Mouse (Mus musculus) NIH3T3 (cell line): ENCODE measurements at regions not wholly inside any gene's neighbourhood (a gene's known extent, or its start where the extent isn't known, plus 50 kb on each side); places are given as distances from the start of the nearest gene placed in this dataset.

Experiments used
- DNase-seq: peaks from one replicate; pipeline ENCODE4 v3.0.0-alpha.2; 2012; ENCODE audit warnings: low read depth

DNA sequence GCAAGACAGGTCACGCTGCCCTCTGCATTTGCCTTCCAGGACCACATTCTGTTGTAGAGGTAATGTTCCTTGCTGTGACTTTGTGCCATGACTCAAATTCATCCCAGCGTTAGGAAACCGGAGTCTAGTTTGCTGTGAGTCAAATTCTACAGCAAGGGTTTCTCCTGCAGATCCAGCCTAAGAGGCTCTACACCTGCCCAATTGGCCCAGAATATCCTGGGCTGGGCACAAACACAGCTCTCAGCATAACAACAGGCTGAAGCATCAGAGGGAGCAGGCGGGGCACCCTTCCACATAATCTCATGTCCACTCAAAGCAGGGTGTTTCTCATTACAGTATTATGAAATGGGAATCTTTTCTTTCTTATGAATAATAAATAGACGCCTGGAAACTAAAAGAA is 220.2 kb upstream of the Pard3b start:
- DNase-seq = no peak

DNA sequence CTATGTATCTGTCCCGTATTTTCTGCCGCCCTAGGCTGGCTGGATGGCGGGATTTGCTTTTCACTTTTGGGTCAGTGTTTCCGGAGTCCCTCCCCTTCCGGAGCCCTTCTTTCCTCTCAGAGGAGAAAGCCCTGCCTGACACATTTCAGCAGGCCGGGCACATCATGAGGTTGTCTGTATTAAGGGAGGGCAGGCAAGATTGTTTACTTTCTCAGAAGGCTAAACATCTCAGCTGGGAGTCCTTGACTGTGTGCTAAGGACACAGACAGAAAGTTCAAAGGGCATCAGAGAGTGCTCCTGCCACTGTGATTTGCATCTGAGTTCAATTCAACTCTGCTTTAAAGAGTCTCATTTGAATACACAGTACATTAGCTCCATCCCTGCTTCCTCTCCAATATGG is 218.8 kb upstream of the Pard3b start:
- no peak for DNase-seq

DNA sequence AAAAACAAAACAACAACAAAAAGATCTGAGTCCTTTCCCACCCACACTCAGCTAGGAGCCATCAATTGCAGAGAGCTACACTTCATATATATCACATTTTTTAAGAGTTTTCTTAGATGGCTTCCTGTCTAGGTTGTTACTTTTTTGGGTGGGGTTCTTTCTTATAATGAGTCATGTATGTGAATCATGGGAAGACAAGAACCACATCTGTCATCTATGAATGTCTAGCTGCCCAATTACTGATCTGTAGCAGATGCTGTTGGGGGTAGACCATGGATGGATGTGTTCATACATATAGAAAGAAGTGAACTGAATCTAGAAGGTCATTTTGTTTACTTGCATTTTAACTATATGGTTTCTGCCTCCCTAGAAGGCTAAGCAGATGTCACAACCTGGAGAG is 215.4 kb upstream of the Pard3b start:
- no peak for DNase-seq

DNA sequence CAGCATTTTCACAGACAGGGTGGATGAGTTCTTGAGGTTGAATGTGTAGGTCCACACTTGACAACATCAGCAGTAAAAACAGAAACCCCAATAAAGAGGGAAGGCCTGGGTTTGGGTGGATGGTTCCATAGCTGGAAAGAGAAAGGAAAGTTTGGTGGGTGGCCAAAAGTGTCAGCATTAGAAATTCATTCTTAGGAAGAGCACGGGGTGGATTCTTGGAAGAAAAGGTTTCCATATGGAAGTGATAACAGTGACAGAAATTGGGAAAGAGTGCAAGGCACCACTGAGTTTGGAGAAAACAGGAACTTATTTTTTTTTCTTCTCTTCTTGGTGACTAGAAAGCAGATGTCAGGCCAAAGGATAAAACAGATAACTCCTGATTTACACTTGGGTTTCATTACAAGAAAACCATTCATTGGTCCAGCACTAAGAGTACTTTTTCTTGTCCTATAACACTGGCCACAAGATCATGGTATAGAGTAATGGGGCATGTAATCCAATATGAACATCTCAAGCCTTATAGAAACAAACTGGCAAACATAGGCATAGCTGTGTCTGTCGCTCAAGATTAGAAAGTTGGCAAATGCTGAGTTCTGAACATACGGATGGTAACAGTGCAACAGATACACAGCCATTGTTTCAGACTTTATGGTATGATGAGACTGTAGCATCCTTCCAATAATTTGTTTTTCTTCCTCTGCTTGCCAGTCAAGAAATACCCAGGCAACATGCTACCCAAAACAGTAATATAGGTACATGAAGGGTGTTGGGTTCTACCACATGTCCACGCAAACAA is 209.7 kb upstream of the Pard3b start:
- DNase-seq = no peak

DNA sequence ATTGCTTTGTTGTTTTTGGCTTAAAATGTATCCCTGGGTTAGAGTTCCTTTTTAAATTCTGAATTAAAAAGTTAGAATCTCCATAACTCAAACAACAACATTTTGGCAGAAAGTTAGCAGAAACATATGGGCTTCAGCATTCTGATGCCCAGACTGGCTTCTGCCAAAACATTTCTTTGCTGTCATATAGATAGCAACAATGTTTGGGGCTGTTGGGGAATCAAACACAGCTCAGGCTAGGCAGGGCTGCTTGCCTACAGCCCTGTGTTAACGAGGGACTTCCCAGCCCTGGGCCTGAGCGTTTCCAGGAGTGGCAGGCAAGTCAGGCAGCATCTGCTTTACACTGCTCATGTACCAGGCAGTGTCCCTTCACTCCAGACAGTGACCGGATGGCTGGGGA is 201.0 kb upstream of the Pard3b start:
- DNase-seq = no peak

DNA sequence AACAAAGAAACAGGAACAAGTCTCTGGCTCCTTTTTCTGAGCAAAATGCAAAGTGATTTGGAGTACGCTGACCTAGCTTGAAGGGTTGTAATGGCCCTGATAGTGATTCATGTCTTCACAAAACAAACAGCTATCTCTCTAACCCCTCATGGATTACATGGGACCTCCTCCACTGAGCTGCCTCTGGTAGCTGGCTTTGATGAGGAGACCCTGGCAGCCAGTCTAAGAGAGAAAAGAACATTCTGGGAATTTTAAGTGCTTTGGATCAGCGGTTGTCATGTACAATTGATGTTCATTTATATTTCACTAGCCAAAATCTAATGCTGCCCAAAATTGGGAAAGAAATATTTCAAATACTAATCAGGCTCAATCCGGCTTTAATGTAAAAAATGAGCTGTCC is 177.2 kb upstream of the Pard3b start:
- DNase-seq = no peak

DNA sequence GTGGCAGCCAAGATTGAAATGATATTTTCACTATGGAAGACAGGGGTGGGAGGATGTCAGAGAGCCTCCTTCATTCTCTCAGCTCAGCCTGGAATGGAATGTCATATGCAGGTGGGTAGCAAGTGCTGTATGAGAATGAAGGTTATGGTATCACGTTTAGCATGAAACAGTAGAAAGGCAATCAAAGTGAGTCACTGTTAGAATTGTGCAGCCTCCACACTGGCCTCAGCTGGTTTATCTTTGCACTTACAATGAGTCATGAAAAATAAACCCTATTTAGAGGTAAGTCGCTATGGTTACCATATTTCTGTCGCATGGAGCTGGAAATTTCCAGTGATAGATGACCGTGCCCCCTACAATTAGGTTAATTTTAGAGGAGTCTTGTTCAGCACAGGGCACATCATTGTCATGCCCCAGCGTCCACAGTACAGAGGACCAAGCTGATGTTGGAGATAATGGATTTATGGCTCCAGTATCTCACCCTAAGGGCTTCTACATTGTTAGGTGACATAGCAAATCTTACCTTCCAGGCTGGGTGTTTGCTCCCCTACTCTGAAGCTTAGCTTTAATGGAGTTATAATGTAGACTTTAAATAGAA is 167.9 kb upstream of the Pard3b start:
- no peak for DNase-seq

DNA sequence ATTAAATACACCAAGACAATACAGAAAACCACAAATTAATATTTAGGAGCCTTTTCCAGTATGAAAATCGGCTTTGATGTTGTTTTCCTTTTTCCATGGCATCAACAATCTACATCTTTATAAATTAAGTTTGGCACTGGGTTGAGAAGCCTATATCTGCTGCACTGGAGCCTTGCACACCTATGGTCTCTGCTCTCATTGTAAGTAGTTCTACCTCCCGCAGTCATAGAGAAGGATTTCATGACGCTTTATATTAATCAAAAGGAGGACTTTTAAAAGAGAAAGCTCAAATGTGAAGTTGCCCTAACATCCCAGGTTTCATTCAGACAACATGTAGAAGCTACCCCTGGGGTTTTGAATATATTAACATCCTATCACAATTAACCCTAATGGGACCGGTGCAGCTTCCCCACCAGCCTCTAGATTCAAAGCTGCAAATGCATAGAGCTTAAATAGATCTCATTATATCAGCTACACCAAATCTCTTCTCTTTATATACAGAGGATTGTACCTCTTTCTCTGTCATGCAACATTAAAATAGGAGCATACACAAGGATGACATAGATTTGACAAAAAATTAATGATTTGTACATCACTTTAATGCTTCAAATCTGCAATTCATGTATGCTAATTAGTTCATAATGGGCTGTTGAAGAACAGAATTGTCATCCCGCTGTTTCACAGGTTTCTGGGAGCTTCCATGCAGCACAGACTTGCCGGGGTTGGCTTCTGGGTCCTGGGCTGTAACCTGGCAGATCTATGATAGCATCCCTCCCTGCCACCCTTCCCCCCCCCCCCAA is 166.6 kb upstream of the Pard3b start:
- DNase-seq = no peak

DNA sequence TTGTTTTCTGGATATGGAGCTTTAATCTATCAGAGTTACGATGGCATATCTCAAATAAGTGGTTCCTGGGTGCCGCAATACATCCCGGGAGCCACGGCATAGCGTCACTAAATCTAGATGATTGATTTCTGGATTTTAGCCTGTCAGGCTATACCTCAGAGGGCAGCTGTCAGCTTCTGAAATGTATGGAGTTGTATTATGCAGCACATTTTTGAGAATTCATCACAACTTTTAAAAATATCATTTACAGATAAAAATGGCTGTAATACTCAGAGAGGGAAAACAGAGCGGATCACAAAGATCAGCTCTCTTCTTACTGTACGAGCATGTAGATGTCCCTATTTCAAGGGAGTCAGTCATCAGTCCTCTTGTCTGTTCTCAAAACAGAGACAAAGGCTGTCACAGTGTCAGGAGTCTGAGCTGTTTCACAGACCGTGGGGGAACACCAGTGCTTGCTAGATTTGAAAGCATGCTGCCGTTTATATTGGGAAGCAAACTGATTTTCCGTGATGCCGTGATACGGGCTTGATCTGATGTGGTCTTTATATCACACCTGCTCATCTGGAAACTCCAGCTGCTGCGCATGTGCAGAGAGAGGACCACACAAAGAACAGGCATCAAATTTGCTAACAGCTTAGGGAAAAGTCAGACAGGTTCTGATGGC is 165.9 kb upstream of the Pard3b start:
- DNase-seq = no peak

DNA sequence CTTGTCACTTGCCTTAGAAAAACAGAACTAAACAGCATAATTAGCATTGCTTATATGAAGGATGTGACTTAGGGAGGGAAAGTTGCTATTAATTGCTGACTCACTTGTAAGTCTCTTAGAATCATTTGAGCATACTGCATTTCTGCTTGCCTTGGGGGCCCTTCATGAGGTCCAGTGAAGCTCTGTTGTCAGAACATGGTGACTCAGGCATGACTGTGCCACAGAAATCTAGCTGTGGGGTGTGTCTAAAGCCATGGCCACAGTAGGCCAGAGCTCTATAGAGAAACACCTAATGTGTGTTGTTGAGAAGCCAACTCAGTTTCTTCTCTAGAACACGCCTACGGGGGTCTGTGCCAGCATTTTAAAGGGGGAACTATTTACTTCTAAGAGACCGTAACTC is 153.2 kb upstream of the Pard3b start:
- no peak for DNase-seq

DNA sequence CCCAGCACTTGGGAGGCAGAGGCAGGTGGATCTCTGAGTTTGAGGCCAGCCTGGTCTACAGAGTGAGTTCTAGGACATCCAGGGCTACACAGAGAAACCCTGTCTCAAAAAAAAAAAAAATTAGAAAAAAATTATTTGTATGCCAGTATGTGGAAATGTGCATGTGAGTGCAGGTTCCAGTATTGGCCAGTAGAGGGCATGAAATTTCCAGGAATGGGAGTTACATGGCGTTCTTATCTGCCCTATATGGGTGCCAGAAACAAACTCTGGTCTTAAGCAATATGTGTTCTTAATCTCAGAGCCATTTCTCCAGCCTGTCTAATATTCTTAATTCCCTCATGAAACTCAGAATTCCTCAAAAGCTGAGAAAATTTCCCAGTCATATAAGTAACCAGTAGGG is 113.7 kb upstream of the Pard3b start:
- DNase-seq = no peak

DNA sequence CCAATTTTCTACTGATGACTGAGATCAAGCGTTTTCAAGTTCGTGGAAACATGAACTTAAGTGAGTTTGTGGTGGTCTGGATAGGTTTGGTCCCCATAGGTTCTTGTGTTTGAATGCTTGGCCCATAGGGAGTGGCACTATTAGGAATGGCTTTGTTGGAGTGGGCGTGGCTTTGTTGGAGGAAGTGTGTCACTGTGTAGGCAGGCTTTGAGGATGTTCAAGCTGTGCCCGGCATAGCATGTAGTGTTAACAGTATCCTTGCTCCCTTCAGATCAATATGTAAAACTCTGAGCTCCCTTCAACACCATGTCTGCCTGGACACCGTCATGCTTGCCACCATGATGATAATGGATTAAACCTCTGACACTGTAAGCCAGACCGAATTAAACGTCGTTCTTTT is 112.7 kb upstream of the Pard3b start:
- DNase-seq = no peak

DNA sequence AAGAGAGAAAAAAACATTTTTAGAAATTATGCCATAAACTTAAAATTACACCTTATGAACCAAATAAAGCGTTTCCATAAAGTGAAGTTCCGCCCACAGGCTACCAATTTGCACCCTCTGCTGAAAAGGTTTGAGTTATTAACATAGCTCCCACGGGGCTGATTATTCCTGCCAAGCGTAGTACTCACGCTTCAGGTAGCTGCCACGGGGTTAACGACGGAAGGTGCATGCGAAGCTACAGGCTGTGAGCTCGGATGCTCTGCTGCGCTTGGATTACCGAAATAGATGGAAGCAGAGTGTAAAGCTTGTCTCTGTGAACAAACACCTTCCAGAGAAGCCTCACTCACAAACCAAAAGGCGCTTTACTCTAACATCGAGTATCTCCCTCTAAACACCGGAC is 109.9 kb upstream of the Pard3b start:
- DNase-seq = no peak

DNA sequence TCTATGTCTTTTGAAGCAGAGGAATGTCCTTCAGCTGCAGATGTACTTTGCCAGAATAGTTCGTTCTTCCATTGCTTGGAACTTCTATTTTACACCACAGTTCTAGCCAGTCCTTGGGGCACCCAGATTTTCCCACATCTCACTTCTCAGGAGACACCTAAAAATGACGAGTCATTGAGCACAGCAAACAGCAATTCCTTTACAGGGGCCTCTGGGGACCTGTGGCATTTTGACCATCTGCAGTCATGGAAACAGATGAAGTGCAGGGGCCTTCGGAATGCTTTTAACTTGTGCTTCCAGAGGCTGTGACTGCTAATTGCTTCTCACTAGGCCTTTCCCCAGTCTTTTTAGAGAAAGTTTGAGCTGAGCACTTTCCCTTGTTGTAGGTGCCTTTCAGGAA is 108.5 kb upstream of the Pard3b start:
- no peak for DNase-seq

DNA sequence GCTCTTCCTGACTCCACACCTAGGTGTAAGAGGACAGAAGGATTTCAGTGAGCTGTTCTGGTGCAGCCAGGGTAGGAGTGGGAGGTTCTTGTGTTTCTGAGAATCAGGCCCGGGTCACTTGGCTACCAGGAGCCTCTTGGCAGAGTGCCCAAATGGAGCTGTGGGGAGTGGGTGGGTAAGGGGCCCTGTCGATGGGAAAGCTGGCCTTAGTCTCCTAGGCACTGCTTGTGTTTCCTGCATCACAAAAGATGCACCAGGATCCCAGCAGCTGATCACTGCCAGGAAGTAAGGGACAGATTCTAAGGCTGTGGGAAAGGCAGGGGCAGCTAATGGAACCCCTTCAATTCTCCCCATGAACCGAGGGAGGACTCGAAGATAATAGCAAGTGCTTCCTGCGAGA is 107.1 kb upstream of the Pard3b start:
- no peak for DNase-seq

DNA sequence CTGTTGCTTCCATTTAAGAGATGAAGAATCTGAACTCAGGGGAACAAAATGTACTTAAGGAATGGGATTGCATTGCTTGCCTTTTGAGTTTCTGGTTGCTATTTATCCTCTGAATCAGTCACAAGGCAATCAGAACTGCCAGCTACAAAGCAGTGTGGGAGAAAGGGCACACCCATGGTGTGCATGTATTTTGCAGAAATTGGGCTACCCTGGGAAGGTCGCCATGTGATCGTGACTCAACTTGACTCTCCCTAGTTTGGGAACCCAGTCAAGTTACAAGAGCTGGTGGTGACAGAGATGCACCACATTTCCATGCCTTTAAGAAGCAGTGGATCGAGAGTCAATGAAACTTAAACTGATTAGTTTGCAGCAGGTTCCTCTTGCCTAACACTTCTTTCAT is 98.5 kb upstream of the Pard3b start:
- DNase-seq = peak; percentile 5

DNA sequence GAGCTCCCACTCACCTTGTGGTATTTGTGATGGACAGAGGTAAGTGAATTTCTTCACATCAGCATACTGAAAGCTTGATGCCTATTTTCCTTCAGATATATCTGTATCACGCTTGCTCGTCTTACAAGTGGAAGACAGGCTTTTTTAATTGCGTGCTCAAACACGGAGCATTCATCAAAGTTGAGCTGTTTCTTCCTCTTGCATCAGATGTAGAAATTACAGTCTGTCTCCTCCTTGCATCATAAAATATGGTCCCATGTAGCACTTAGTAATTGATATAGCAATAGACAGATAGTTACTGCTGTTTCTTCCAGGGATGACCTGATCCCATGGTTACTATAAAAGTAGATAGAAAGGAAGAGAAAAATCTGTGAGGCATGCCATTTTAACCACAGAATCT is 97.5 kb upstream of the Pard3b start:
- no peak for DNase-seq

DNA sequence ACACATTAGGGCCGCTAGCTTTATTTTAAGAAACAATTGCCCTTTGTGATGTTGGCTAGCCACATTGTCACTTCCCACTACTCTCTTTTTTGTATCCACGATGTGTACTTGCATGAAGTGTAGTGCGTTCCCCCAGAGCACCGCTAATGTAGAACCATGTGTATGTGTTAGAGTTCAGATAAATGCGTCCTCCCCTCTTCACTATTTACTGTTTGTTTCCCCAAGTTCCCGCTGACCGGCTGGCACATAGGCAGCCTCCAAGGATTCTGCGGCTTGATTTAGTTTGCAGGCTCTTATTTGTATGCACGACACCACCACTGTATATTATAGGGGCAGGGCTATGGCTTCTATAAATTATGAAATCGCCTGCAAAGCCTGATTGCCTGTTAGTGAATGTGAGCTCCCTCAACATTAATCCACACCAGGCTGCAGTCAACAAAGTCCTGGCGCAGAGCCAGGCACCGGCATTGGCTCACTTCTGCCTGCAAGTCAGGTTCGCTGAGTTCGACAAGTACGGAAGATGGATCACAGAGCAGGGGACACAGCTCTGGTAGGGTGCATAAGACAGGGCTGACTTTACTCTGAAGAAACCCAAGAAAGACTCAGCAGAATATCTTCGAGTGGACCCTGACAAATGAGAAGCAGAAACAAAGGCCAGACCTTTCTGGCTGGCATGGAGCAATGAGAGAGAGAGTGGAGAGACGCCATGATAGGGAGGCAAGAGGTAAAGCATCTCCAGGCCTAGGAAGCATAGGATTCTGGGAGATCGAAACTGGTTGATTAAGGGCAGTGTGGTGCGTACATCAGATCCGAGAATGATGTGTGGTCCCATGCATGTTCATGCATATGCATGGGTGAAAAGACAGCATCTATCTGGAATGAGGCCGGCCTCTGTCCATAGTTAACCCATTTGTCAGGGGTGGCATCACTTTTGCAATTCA is 85.8 kb upstream of the Pard3b start:
- DNase-seq = peak; percentile 7

DNA sequence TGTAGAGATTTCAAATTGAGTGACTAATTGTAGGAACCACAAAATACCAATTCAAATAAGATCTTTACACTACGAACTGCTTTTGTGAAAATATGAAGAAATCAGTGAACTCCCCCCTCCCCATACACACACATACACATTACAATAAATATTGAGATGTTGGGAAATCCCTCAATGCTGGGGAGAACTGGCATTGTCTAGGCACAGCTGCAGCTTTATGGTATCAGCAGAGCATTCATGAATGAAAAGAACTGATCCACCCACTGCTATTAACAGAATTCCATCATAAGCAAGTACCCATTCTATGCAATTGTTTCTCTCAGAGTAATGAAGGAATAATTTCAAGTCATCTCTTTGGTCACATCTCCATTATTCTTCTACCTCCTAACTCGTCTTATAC is 79.1 kb upstream of the Pard3b start:
- no peak for DNase-seq

DNA sequence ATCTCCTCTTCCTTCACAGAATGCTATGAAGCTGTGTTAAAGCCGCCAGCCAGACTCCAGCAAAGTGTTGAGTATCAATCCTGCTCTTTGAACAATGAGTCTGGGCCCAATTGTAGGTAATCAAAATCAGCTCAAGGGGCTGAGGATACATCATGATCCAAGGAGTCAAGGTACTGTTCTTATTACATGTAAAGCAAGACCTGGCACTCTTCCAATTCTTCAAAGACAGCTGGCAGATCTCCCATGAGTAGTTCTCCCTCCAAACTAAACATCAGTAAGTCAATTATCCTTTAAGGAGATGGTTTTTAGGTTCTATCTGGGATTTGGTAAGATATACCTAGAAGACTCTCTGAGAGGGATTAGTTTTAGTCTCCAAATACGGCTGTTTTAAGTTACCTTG is 76.5 kb upstream of the Pard3b start:
- DNase-seq = no peak

DNA sequence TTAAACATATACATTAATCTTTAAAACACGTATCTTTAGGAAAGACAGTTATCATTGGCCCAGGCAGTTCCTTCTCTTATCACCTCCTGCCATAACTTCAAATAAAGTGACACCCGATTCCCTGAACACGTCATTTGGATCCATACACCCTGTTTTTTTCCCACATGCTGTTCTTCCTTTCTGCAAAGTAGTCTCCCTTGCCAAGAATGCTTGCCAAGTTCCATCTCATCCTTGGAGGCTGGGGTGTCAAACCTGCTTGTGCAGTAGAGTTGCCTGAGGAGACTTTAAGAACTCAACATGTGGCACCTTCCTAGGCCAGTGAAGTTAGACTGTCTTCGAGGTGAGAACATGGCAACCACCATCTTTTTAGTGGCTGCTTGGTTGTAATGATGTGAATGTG is 73.2 kb upstream of the Pard3b start:
- DNase-seq = no peak

DNA sequence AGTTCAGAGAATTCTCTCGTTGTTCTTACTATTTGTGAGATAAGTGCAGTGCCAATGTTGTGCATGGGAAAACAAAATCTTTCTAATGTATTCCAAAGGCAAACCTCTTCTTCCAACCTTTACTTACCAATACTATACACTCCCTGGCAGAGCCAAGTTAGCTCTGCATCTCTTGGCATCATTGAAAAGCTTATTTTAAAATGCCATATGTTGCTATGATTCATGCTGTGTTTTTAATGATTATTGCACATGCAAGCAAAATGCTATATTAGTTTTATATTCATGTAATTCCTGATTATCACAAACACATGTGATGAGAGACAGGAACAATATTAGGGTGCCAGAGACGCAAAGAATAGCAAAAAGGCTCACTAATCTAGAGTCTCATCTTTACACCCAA is 64.3 kb upstream of the Pard3b start:
- DNase-seq = no peak
